Mouse (Mus musculus) adrenal gland, adult 2 months (tissue): ENCODE data around the gene Il17rc. TPM values are rescaled to one million over a fixed set of nuclear protein-coding genes. Genes with fewer than 3 reads are reported as not detected.

Experiments
- DNase-seq: peaks from one replicate; pipeline ENCODE4 v3.0.0; 2021
- microRNA-seq, 2 experiments: library from miRNA; unstranded; fragments of <30 nt; microRNA quantifications; one replicate each; pipeline ENCODE4 v1.2.0; 2021
- polyA plus RNA-seq: library from polyadenylated mRNA; depleted of rRNA; stranded (reverse); fragments of >200 nt; gene quantifications from 2 replicates; pipeline ENCODE4 v1.2.3, GENCODE M21; 2012; rRNA removed
- total RNA-seq, 2 experiments: library from RNA; stranded (reverse); gene quantifications; 2 replicates each; pipeline ENCODE4 v1.2.3; 2021

The Il17rc gene
- total and polyA plus RNA-seq, 3 experiments: 17.0 to 90.8 (median 22.0) TPM

DNA sequence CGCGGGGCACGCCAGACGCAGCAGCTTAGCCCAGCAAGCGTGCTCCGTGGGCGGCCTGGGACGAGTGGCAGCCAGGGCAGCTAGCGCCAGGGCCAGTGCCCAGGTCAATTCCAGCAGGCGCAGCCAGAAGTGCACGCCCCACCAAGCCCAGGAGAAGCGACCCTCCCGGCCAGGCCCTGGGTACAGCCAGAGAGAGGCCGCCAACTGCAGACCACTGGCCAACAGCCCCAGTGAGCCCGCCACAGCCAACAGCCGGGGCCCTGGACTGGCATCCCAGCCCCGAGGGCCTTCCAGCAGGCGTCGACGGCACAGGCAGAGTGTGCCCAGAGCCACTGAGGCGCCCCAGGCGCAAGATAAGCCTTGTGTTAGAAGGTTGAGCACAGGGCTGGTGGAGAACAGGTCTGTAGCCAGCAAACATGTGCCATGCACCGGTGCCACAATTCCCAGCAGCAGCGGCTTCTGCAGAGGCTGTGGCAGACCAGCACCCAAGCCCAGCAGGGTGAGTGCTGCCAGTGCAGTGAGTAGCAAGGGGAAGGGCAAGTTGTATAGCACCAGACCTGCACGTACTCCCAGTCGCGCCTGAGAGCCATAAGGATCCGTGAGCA lies 23.9 kb downstream of the Il17rc start:
- no peak for DNase-seq

GRCm38 (mm10) chr6:113499346-113499745 lies 28.1 kb downstream of the Il17rc start:
- DNase-seq: no peak

GRCm38 (mm10) chr6:113501388-113502084 lies 30.3 kb downstream of the Il17rc start, which contains the start of gene Prrt3:
Prrt3 (minus strand) TSS chr6:113501931.
- DNase-seq: no peak

DNA sequence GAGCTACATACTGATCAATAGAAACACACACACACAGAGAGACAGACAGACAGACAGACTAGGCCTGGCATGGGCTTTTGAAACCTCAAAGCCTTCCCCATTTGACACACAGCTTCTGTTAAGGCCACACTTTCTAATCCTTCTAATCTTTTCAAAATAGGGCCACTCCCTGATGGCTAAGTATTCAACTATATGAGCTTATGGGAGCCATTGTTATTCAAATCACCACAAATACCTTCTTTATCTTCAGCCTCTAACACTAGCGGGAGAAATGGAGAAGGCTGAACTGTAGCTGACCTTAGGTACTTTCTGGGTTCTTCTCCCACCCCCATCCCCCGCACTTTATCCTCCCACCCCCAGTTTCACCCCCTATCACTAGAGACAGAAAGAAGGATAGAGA lies 31.6 kb downstream of the Il17rc start:
- no peak for DNase-seq

- DNase-seq: no peak
These were observed 34.5 kb downstream of the Il17rc start for GRCm38 (mm10) chr6:113505689-113506088.

DNA sequence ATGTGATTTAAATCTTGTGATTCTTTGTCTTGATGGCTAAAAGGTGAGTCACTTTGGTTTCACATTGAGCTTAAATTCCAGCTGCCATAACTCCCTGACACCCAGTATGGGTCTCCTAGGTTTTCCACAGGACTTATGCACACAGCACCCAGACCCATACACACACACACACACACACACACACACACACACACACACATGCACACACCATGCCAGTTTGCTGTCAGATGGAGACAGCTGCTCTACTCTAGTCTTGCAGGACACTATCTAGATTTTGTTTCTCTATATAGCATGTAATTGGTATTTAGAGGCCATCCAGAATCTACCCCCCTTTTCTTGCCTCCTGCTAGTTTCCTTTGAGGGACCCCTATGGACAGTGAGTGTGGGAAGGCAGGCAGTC lies 35.9 kb downstream of the Il17rc start:
- DNase-seq: no peak

GRCm38 (mm10) chr6:113508272-113508946 lies 37.2 kb downstream of the Il17rc start:
- no peak for DNase-seq

DNA sequence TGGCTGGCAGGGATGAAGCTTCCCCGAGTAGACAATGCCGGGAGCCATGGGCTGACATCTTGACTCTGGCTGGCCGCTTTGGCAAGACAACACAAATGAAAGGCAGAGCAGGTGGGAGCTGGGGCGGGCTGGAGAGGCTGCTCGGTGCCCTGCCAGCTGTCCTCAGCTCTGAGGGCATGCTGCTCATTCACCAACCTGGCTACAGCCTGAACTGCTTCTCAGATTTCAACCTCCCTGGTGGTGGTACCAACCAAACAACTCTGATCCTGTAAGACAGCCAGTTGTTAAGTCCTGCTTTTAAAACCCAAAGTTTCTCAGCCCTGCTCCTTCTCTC lies 37.7 kb downstream of the Il17rc start:
- DNase-seq: no peak

DNA sequence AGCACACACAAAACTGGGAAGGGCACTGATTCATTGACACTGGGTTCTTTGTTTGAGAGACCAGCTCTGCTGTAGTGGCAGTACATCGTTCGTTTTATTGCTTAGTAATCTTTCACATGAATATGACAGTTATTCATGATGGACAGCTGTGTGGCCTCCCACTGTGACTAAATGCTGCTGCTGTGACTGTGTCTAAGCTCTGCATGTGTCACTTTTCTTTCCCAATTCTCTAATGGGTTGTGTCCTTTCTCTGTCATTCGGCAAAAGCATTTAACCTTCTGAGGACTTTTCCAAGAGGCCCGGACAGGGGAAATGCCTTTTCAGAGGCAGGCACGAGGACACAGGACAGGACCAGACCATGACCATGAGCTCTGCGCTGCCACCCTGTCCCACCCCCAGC lies 42.7 kb downstream of the Il17rc start:
- peak; percentile 49 for DNase-seq

- no peak for DNase-seq
These were observed 43.4 kb downstream of the Il17rc start for GRCm38 (mm10) chr6:113514600-113514999.

GRCm38 (mm10) chr6:113517434-113518080 lies 46.3 kb downstream of the Il17rc start:
- no peak for DNase-seq

GRCm38 (mm10) chr6:113522310-113522709 lies 51.1 kb downstream of the Il17rc start:
- DNase-seq: peak; percentile 23

DNA sequence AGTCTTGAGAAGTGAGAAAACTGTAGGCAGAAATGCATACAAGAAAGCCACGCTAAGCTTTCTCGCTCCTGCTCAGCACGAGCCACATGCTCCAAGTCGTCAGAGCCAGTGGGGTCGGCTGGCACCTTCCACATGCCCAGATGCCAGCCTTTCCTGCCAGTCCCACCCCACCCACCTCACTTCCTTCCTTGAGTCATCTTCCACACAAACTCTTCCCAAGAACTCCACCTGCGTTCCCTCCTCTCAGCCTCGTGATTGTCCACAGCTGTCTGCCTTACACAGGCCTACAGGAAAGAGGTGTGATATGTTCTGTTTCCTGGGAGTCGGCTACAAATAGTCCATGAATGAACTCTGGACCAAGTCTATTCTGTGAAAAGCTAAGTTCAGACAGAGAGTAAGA lies 52.2 kb downstream of the Il17rc start:
- no peak for DNase-seq

DNA sequence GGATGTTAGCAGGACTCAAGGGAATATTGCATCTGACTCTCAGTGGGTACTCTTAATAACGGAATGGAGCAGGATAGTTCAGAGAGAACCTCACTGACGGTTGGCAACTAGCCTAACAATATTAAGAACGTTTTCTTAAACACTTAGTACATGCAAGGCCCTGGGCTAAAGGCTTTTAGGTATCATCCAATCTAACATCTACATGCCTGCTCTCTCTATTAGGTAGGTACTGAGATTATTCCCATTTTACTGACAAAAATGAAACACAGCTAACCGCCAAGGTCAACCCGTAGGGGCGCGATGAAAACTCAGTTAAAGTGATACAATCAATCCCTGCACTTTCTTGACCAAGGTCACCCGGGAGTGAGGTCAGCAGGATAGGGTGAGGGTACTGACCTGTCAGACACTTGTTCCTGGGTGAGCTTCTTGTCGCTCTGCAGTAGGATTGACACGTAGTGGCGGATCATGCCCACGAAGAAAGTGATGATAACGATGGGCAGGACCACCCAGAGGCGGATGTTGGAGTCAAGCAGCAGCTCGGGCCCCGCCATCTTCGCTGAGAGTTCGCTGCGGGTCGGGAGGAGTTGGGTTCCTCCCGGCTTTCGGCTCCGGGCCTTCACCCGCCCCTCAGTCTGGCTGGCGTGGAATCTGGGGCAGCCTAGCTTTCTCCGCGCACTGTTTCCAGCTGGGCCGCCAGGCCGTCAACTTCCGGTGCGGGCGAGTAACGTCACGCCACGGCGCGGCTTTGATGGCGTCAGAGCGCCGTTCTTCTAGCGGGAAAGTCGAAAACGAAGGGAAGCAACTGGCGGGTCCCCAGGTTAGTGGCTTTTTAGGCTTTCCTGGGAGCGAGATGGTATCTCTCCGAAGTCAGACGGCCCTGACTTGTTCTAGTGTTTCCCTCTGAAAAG lies 60.0 kb downstream of the Il17rc start, which contains the start of the genes Emc3 and Fancd2:
Gene Emc3 (minus strand): TSS at position 721 of the 908 bp plus-strand sequence.
Gene Fancd2 (plus strand): TSS at position 751 of the 908 bp plus-strand sequence.
- peak; percentile 93 for DNase-seq

DNA sequence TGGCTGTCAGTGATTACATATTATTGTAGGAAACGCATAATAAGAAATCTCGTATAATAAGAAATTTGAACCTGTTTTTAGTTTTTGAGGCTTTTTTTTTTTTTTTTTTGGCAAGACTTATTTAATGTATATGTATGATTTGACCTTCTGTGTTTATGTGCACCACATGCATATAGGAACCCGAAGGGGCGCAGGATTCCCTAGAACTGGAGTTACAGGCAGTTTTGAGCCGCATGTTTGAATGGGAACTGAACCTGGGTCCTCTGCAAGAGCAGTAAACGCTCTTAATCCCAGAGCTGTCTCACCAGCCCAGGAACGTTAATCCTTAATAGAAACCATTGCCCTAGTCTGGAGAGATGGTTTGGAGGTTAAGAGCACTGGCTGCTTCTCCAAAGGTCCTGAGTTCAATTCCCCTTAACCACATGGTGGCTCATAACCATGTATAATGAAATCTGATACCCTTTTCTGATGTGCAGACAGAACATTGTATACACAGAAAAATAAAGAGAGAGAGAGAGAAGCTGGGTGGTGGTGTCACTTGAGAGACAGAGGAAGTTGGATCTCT lies 60.7 kb downstream of the Il17rc start:
- DNase-seq: no peak

Small RNA genes lying within 50 kb of the gene (microRNA-seq; reads per million reads assigned to microRNA genes)
- gene Gm23365: 0 reads per million in 2 experiments
- gene Gm24387: 0 reads per million in 2 experiments

Other genes starting within 250 kb of the Il17rc start
- gene Mtmr14, start 233.6 kb upstream of the Il17rc start, total RNA-seq: 10 to 100 TPM; 14.8 to 23.8 TPM
- 46.7 and 47.1 TPM in 2 replicates for gene Mtmr14, start 233.6 kb upstream of the Il17rc start, polyA plus RNA-seq
- gene Cpne9, start 189.1 kb upstream of the Il17rc start, total RNA-seq: 1 to 10 TPM; 2.8 to 3.4 TPM
- gene Cpne9, start 189.1 kb upstream of the Il17rc start, polyA plus RNA-seq: 2.2 and 7.4 TPM in 2 replicates
- gene Brpf1, start 164.3 kb upstream of the Il17rc start, total RNA-seq: 10 to 100 TPM; 23.8 to 24.2 TPM
- gene Brpf1, start 164.3 kb upstream of the Il17rc start, polyA plus RNA-seq: 14.3 and 15.1 TPM in 2 replicates
- 10 to 100 TPM; 10.5 to 16.4 TPM for gene Ogg1, start 144.5 kb upstream of the Il17rc start, total RNA-seq
- gene Ogg1, start 144.5 kb upstream of the Il17rc start, polyA plus RNA-seq: 22.0 and 22.3 TPM in 2 replicates
- gene Camk1, start 127.4 kb upstream of the Il17rc start, total RNA-seq: 10 to 100 TPM; 49.0 to 58.3 TPM
- 56.7 and 69.9 TPM in 2 replicates for gene Camk1, start 127.4 kb upstream of the Il17rc start, polyA plus RNA-seq
- 10 to 100 TPM; 35.1 to 47.0 TPM for gene Tada3, start 93.5 kb upstream of the Il17rc start, total RNA-seq
- 32.4 and 34.5 TPM in 2 replicates for gene Tada3, start 93.5 kb upstream of the Il17rc start, polyA plus RNA-seq
- gene Arpc4, start 93.3 kb upstream of the Il17rc start, total RNA-seq: 100 to 1,000 TPM; 175 to 211 TPM
- gene Arpc4, start 93.3 kb upstream of the Il17rc start, polyA plus RNA-seq: 61.0 and 62.3 TPM in 2 replicates
- gene Ttll3, start 82.2 kb upstream of the Il17rc start, total RNA-seq: 1 to 10 TPM; 2.1 to 3.5 TPM
- gene Ttll3, start 82.2 kb upstream of the Il17rc start, polyA plus RNA-seq: 5.8 and 7.0 TPM in 2 replicates
- 1 to 10 TPM; 9.1 to 9.2 TPM for gene Rpusd3, start 52.1 kb upstream of the Il17rc start, total RNA-seq
- gene Rpusd3, start 52.1 kb upstream of the Il17rc start, polyA plus RNA-seq: 65.5 and 102 TPM in 2 replicates
- 100 to 1,000 TPM; 354 to 980 TPM for gene Cidec, start 35.7 kb upstream of the Il17rc start, total RNA-seq
- 514 and 896 TPM in 2 replicates for gene Cidec, start 35.7 kb upstream of the Il17rc start, polyA plus RNA-seq
- 10 to 100 TPM; 50.5 TPM for gene Jagn1, start 28.9 kb upstream of the Il17rc start, total RNA-seq
- 49.5 and 64.3 TPM in 2 replicates for gene Jagn1, start 28.9 kb upstream of the Il17rc start, polyA plus RNA-seq
- 1 to 10 TPM; 1.1 to 1.9 TPM for gene Il17re, start 12.9 kb upstream of the Il17rc start, total RNA-seq
- gene Il17re, start 12.9 kb upstream of the Il17rc start, polyA plus RNA-seq: 4.0 TPM in 2 replicates
- 10 to 100 TPM; 44.7 to 58.5 TPM for gene Creld1, start 11.9 kb downstream of the Il17rc start, total RNA-seq
- 30.0 and 31.1 TPM in 2 replicates for gene Creld1, start 11.9 kb downstream of the Il17rc start, polyA plus RNA-seq
- under 1 TPM; 0.09 to 0.21 TPM for gene Prrt3, start 30.5 kb downstream of the Il17rc start, total RNA-seq
- gene Prrt3, start 30.5 kb downstream of the Il17rc start, polyA plus RNA-seq: 0.32 and 0.33 TPM in 2 replicates
- 100 to 1,000 TPM in 1 of 2 experiments, 10 to 100 TPM in 1; 99.9 to 116 TPM for gene Emc3, start 60.2 kb downstream of the Il17rc start, total RNA-seq
- gene Emc3, start 60.2 kb downstream of the Il17rc start, polyA plus RNA-seq: 44.9 and 53.6 TPM in 2 replicates
- gene Fancd2, start 60.3 kb downstream of the Il17rc start, total RNA-seq: under 1 TPM; 0.41 to 0.72 TPM
- 0.17 and 1.2 TPM in 2 replicates for gene Fancd2, start 60.3 kb downstream of the Il17rc start, polyA plus RNA-seq
- under 1 TPM in 1 of 2 experiments, not detected in 1; 0.21 TPM for gene Fancd2os, start 129.3 kb downstream of the Il17rc start, total RNA-seq
- gene Fancd2os, start 129.3 kb downstream of the Il17rc start, polyA plus RNA-seq: 0.15 TPM in 1 of 2 replicates, not detected in the other
- 100 to 1,000 TPM; 181 to 201 TPM for gene Brk1, start 133.3 kb downstream of the Il17rc start, total RNA-seq
- 113 and 167 TPM in 2 replicates for gene Brk1, start 133.3 kb downstream of the Il17rc start, polyA plus RNA-seq
- 10 to 100 TPM; 22.5 to 26.3 TPM for gene Vhl, start 152.5 kb downstream of the Il17rc start, total RNA-seq
- gene Vhl, start 152.5 kb downstream of the Il17rc start, polyA plus RNA-seq: 16.8 and 21.4 TPM in 2 replicates
- gene Irak2, start 167.0 kb downstream of the Il17rc start, total RNA-seq: 10 to 100 TPM; 22.4 to 23.6 TPM
- gene Irak2, start 167.0 kb downstream of the Il17rc start, polyA plus RNA-seq: 17.4 and 20.0 TPM in 2 replicates
- gene Tatdn2, start 225.6 kb downstream of the Il17rc start, total RNA-seq: 10 to 100 TPM; 44.7 to 56.3 TPM
- 16.3 and 19.0 TPM in 2 replicates for gene Tatdn2, start 225.6 kb downstream of the Il17rc start, polyA plus RNA-seq
- not detected for gene Ghrl, start 248.5 kb downstream of the Il17rc start, total RNA-seq
- 0.35 TPM in 1 of 2 replicates, not detected in the other for gene Ghrl, start 248.5 kb downstream of the Il17rc start, polyA plus RNA-seq